Mouse (Mus musculus): ENCODE results near the gene Mpzl2. TPM values are rescaled to one million over a fixed set of nuclear protein-coding genes. Genes with fewer than 3 reads are reported as not detected.

The Mpzl2 gene
- polyA plus RNA-seq, 1 experiment from 2014 or later: 27.0 TPM

GRCm38 (mm10) chr9:45000249-45000648 is 39.4 kb upstream of the Mpzl2 start:
- Histone ChIP-seq H3K4me3 (ENCODE audit: low read depth, low read length) (no peak overlapping the region), H3K9ac (ENCODE audit: low read length) (no peak overlapping the region), H3K36me3 (ENCODE audit: control insufficient read depth, insufficient read depth, low read length) (no peaks in the 10 kb centered on the region), H3K4me1 (replicated peaks; ENCODE audit: control insufficient read depth, insufficient read depth, low read length) (no peaks in the 10 kb centered on the region), H3K27me3 (replicated peaks; ENCODE audit: control insufficient read depth, insufficient read depth, low read length) (0 out of 2 replicates have a peak, but pooled peaks cover 4% of the 10 kb centered on the region), H3K27ac (ENCODE audit: low read depth) (no peak overlapping the region), H3K9me3 (ENCODE audit: control insufficient read depth, low read length) (no peaks in the 10 kb centered on the region), H3K4me2 (ENCODE audit: low read length) (no peak overlapping the region)
- no peak for DNase-seq (ENCODE audit: low spot score)
- WGBS: 67% methylated on average over 3 of the region's 3 CpGs
- no peak for ATAC-seq (replicated peaks; ENCODE audit: low FRiP score, low TSS enrichment, low read depth)

GRCm38 (mm10) chr9:45007404-45007803 is 32.2 kb upstream of the Mpzl2 start:
- Histone ChIP-seq H3K4me3 (ENCODE audit: low read depth, low read length) (no peak overlapping the region), H3K9me3 (ENCODE audit: control insufficient read depth, low read length) (no peaks in the 10 kb centered on the region), H3K36me3 (ENCODE audit: control insufficient read depth, insufficient read depth, low read length) (no peaks in the 10 kb centered on the region), H3K4me1 (replicated peaks; ENCODE audit: control insufficient read depth, insufficient read depth, low read length) (no peaks in the 10 kb centered on the region), H3K27me3 (replicated peaks; ENCODE audit: control insufficient read depth, insufficient read depth, low read length) (no peaks in the 10 kb centered on the region), H3K4me2 (ENCODE audit: low read length) (no peak overlapping the region), H3K9ac (ENCODE audit: low read length) (no peak overlapping the region), H3K27ac (ENCODE audit: low read depth) (no peak overlapping the region)
- no peak for DNase-seq (ENCODE audit: low spot score)
- ATAC-seq (replicated peaks; ENCODE audit: low FRiP score, low TSS enrichment, low read depth): no peak
- 77% methylated on average over 12 of the region's 12 CpGs for WGBS

GRCm38 (mm10) chr9:45008342-45008741 is 31.3 kb upstream of the Mpzl2 start:
- no peaks in the 10 kb centered on the region for H3K36me3 ChIP-seq (ENCODE audit: control insufficient read depth, insufficient read depth, low read length)
- H3K4me2 ChIP-seq (ENCODE audit: low read length): no peak overlapping the region
- H3K27me3 ChIP-seq (replicated peaks; ENCODE audit: control insufficient read depth, insufficient read depth, low read length): no peaks in the 10 kb centered on the region
- WGBS: 81% methylated on average over 4 of the region's 4 CpGs
- H3K4me1 ChIP-seq (replicated peaks; ENCODE audit: control insufficient read depth, insufficient read depth, low read length): no peaks in the 10 kb centered on the region
- DNase-seq (ENCODE audit: low spot score) (no peak), ATAC-seq (replicated peaks; ENCODE audit: low FRiP score, low TSS enrichment, low read depth) (no peak)
- no peak overlapping the region for H3K4me3 ChIP-seq (ENCODE audit: low read depth, low read length)
- H3K27ac ChIP-seq (ENCODE audit: low read depth): no peak overlapping the region
- H3K9ac ChIP-seq (ENCODE audit: low read length): no peak overlapping the region
- H3K9me3 ChIP-seq (ENCODE audit: control insufficient read depth, low read length): no peaks in the 10 kb centered on the region

GRCm38 (mm10) chr9:45009180-45010078 is 30.2 kb upstream of the Mpzl2 start, which contains the start of gene Cd3e:
TSS of gene Cd3e (minus strand) at chr9:45009627.
- H3K4me1 ChIP-seq (replicated peaks; ENCODE audit: control insufficient read depth, insufficient read depth, low read length): no peaks in the 10 kb centered on the region
- 81% methylated on average over 19 of the region's 19 CpGs for WGBS
- H3K4me3 ChIP-seq (ENCODE audit: low read depth, low read length): no peak within 1 kb of the TSS
- DNase-seq (ENCODE audit: low spot score) (no peak), ATAC-seq (replicated peaks; ENCODE audit: low FRiP score, low TSS enrichment, low read depth) (no peak)
- no peaks in the 10 kb centered on the region for H3K9me3 ChIP-seq (ENCODE audit: control insufficient read depth, low read length)
- H3K9ac ChIP-seq (ENCODE audit: low read length): no peak within 1 kb of the TSS
- no peak within 1 kb of the TSS for H3K27ac ChIP-seq (ENCODE audit: low read depth)
- no peaks in the 10 kb centered on the region for H3K36me3 ChIP-seq (ENCODE audit: control insufficient read depth, insufficient read depth, low read length)
- H3K27me3 ChIP-seq (replicated peaks; ENCODE audit: control insufficient read depth, insufficient read depth, low read length): no peaks in the 10 kb centered on the region
- H3K4me2 ChIP-seq (ENCODE audit: low read length): no peak within 1 kb of the TSS

GRCm38 (mm10) chr9:45010461-45010860 is 29.1 kb upstream of the Mpzl2 start:
- no peak for ATAC-seq (replicated peaks; ENCODE audit: low FRiP score, low TSS enrichment, low read depth)
- Histone ChIP-seq H3K4me3 (ENCODE audit: low read depth, low read length) (no peak overlapping the region), H3K27me3 (replicated peaks; ENCODE audit: control insufficient read depth, insufficient read depth, low read length) (no peaks in the 10 kb centered on the region), H3K36me3 (ENCODE audit: control insufficient read depth, insufficient read depth, low read length) (no peaks in the 10 kb centered on the region), H3K27ac (ENCODE audit: low read depth) (no peak overlapping the region), H3K4me2 (ENCODE audit: low read length) (no peak overlapping the region), H3K4me1 (replicated peaks; ENCODE audit: control insufficient read depth, insufficient read depth, low read length) (no peaks in the 10 kb centered on the region), H3K9me3 (ENCODE audit: control insufficient read depth, low read length) (no peaks in the 10 kb centered on the region), H3K9ac (ENCODE audit: low read length) (no peak overlapping the region)
- WGBS: 76% methylated on average over 4 of the region's 4 CpGs
- DNase-seq (ENCODE audit: low spot score): no peak

GRCm38 (mm10) chr9:45011291-45011690 is 28.3 kb upstream of the Mpzl2 start:
- Histone ChIP-seq H3K27ac (ENCODE audit: low read depth) (no peak overlapping the region), H3K27me3 (replicated peaks; ENCODE audit: control insufficient read depth, insufficient read depth, low read length) (no peaks in the 10 kb centered on the region), H3K4me3 (ENCODE audit: low read depth, low read length) (no peak overlapping the region), H3K9me3 (ENCODE audit: control insufficient read depth, low read length) (no peaks in the 10 kb centered on the region), H3K4me1 (replicated peaks; ENCODE audit: control insufficient read depth, insufficient read depth, low read length) (no peaks in the 10 kb centered on the region), H3K36me3 (ENCODE audit: control insufficient read depth, insufficient read depth, low read length) (no peaks in the 10 kb centered on the region), H3K9ac (ENCODE audit: low read length) (no peak overlapping the region), H3K4me2 (ENCODE audit: low read length) (no peak overlapping the region)
- DNase-seq (ENCODE audit: low spot score): no peak
- ATAC-seq (replicated peaks; ENCODE audit: low FRiP score, low TSS enrichment, low read depth): no peak
- 44% methylated on average over 6 of the region's 6 CpGs for WGBS

- no peaks in the 10 kb centered on the region for H3K36me3 ChIP-seq (ENCODE audit: control insufficient read depth, insufficient read depth, low read length)
- H3K4me3 ChIP-seq (ENCODE audit: low read depth, low read length): no peak overlapping the region
- no peaks in the 10 kb centered on the region for H3K9me3 ChIP-seq (ENCODE audit: control insufficient read depth, low read length)
- DNase-seq (ENCODE audit: low spot score): no peak
- no peak overlapping the region for H3K9ac ChIP-seq (ENCODE audit: low read length)
- H3K4me2 ChIP-seq (ENCODE audit: low read length): no peak overlapping the region
- WGBS: 46% methylated on average over 2 of the region's 2 CpGs
- no peaks in the 10 kb centered on the region for H3K4me1 ChIP-seq (replicated peaks; ENCODE audit: control insufficient read depth, insufficient read depth, low read length)
- H3K27me3 ChIP-seq (replicated peaks; ENCODE audit: control insufficient read depth, insufficient read depth, low read length): no peaks in the 10 kb centered on the region
- no peak for ATAC-seq (replicated peaks; ENCODE audit: low FRiP score, low TSS enrichment, low read depth)
- no peak overlapping the region for H3K27ac ChIP-seq (ENCODE audit: low read depth)
These were observed 24.7 kb upstream of the Mpzl2 start for GRCm38 (mm10) chr9:45014879-45015278.

- Histone ChIP-seq H3K4me1 (replicated peaks; ENCODE audit: control insufficient read depth, insufficient read depth, low read length) (no peaks in the 10 kb centered on the region), H3K27me3 (replicated peaks; ENCODE audit: control insufficient read depth, insufficient read depth, low read length) (no peaks in the 10 kb centered on the region), H3K9me3 (ENCODE audit: control insufficient read depth, low read length) (no peaks in the 10 kb centered on the region), H3K27ac (ENCODE audit: low read depth) (no peak overlapping the region), H3K36me3 (ENCODE audit: control insufficient read depth, insufficient read depth, low read length) (no peaks in the 10 kb centered on the region), H3K9ac (ENCODE audit: low read length) (no peak overlapping the region), H3K4me2 (ENCODE audit: low read length) (no peak overlapping the region), H3K4me3 (ENCODE audit: low read depth, low read length) (no peak overlapping the region)
- 65% methylated on average over 3 of the region's 3 CpGs for WGBS
- ATAC-seq (replicated peaks; ENCODE audit: low FRiP score, low TSS enrichment, low read depth) (no peak), DNase-seq (ENCODE audit: low spot score) (no peak)
These were observed 23.8 kb upstream of the Mpzl2 start for GRCm38 (mm10) chr9:45015841-45016240.

- no peak overlapping the region for H3K27ac ChIP-seq (ENCODE audit: low read depth)
- H3K4me2 ChIP-seq (ENCODE audit: low read length): no peak overlapping the region
- H3K4me3 ChIP-seq (ENCODE audit: low read depth, low read length): no peak overlapping the region
- no peak overlapping the region for H3K9ac ChIP-seq (ENCODE audit: low read length)
- no peaks in the 10 kb centered on the region for H3K4me1 ChIP-seq (replicated peaks; ENCODE audit: control insufficient read depth, insufficient read depth, low read length)
- H3K36me3 ChIP-seq (ENCODE audit: control insufficient read depth, insufficient read depth, low read length): no peaks in the 10 kb centered on the region
- no peak for DNase-seq (ENCODE audit: low spot score)
- H3K9me3 ChIP-seq (ENCODE audit: control insufficient read depth, low read length): no peaks in the 10 kb centered on the region
- H3K27me3 ChIP-seq (replicated peaks; ENCODE audit: control insufficient read depth, insufficient read depth, low read length): no peaks in the 10 kb centered on the region
- ATAC-seq (replicated peaks; ENCODE audit: low FRiP score, low TSS enrichment, low read depth): no peak
- WGBS: 76% methylated on average over 11 of the region's 11 CpGs
These were observed 21.6 kb upstream of the Mpzl2 start for GRCm38 (mm10) chr9:45018031-45018430.

All from intestine, embryonic 14.5 days (tissue).